Mouse (Mus musculus) spleen, postnatal 10 days (tissue): Measurements from ENCODE around the gene Nfasc.

ENCODE experiments used
- DNase-seq, 2 experiments: peaks; one replicate each; pipeline ENCODE4 v3.0.0; 2021 to 2022; ENCODE audit warnings: low spot score in 2 of 2

Nfasc gene

GRCm38 (mm10) chr1:132733873-132734447 is 7.6 kb downstream of the Nfasc start:
- DNase-seq: peak in 1 of 2 experiments; percentile 28

- no peak for DNase-seq
Measured at GRCm38 (mm10) chr1:132732307-132732706, 9.3 kb downstream of the Nfasc start.

GRCm38 (mm10) chr1:132727548-132727947 is 14.0 kb downstream of the Nfasc start:
- DNase-seq: no peak

- no peak for DNase-seq
Measured at GRCm38 (mm10) chr1:132722362-132722761, 19.2 kb downstream of the Nfasc start.

GRCm38 (mm10) chr1:132721266-132721665 is 20.3 kb downstream of the Nfasc start:
- DNase-seq: no peak

- DNase-seq: no peak
Measured at GRCm38 (mm10) chr1:132718225-132718624, 23.4 kb downstream of the Nfasc start.

- no peak for DNase-seq
Measured at GRCm38 (mm10) chr1:132715044-132715443, 26.6 kb downstream of the Nfasc start.

- DNase-seq: no peak
Measured at GRCm38 (mm10) chr1:132709419-132709818, 32.2 kb downstream of the Nfasc start.

- no peak for DNase-seq
Measured at GRCm38 (mm10) chr1:132707301-132707700, 34.3 kb downstream of the Nfasc start.

- no peak for DNase-seq
Measured at GRCm38 (mm10) chr1:132703467-132703866, 38.1 kb downstream of the Nfasc start.

GRCm38 (mm10) chr1:132696926-132697325 is 44.7 kb downstream of the Nfasc start:
- DNase-seq: no peak

GRCm38 (mm10) chr1:132696232-132696631 is 45.4 kb downstream of the Nfasc start:
- no peak for DNase-seq

- no peak for DNase-seq
Measured at GRCm38 (mm10) chr1:132694007-132694406, 47.6 kb downstream of the Nfasc start.

- DNase-seq: no peak
Measured at GRCm38 (mm10) chr1:132689181-132689580, 52.4 kb downstream of the Nfasc start.

GRCm38 (mm10) chr1:132678935-132679334 is 62.7 kb downstream of the Nfasc start:
- DNase-seq: no peak

GRCm38 (mm10) chr1:132678076-132678475 is 63.5 kb downstream of the Nfasc start:
- DNase-seq: peak in 1 of 2 experiments; percentile 21

- no peak for DNase-seq
Measured at GRCm38 (mm10) chr1:132672704-132673103, 68.9 kb downstream of the Nfasc start.

- DNase-seq: no peak
Measured at GRCm38 (mm10) chr1:132669200-132669599, 72.4 kb downstream of the Nfasc start.

GRCm38 (mm10) chr1:132660354-132660753 is 81.2 kb downstream of the Nfasc start:
- DNase-seq: no peak

- DNase-seq: no peak
Measured at GRCm38 (mm10) chr1:132659604-132660003, 82.0 kb downstream of the Nfasc start.

- DNase-seq: no peak
Measured at GRCm38 (mm10) chr1:132655611-132656010, 86.0 kb downstream of the Nfasc start.

GRCm38 (mm10) chr1:132654769-132655168 is 86.8 kb downstream of the Nfasc start:
- DNase-seq: no peak

- DNase-seq: no peak
Measured at GRCm38 (mm10) chr1:132653841-132654457, 87.6 kb downstream of the Nfasc start.

- DNase-seq: no peak
Measured at GRCm38 (mm10) chr1:132653161-132653560, 88.4 kb downstream of the Nfasc start.
